ENCODE assay signal across 8 mouse cellular contexts in the genomic region with DNA sequence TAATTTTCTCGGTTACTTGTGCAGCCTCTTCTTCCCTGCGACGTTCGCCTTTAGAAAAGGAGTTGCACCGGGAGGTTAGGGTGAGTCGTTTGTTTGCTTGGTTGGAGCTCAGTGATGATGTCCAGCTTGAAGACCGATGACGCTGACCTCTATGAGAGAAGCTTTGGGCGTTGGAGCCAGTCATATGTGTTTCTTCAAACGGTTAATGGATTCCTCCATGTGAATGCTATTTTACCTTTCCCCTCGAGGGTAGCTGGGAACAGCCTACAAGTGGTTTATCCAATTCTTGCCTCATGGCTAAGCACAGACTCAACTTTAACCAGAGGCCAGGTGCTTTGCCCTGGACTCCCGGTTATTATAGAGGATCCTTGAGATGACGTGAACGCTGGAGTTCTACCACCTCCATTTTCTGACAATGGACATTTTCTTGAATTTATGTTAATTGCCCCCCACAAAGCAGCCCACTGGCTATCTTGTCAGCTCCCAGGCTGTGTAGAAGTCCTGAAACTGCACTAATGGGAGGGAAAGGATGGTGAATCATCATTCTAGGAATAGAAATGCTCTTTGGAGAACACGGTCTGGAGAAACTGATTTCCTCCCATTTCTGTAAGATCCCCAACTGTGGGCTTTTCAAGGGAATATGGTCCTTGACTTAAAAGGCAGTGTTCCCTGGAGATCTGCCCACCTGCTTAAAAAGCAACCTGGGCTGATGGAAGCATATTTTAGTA. TPM values are rescaled to one million over a fixed set of nuclear protein-coding genes. Genes with fewer than 3 reads are reported as not detected.
DNase-seq lines count a peak whose midpoint lies in the region; ATAC-seq and TF ChIP-seq lines count a peak whose summit lies in the region.

No protein-coding gene starts in this region.

- 6% methylated on average over 15 of the region's 15 CpGs for WGBS in embryonic facial prominence, embryonic 10.5 days
- WGBS in hindbrain, embryonic 12.5 days = 6% methylated on average over 15 of the region's 15 CpGs
- 4% methylated on average over 15 of the region's 15 CpGs for WGBS in limb, embryonic 15.5 days
- WGBS in olfactory bulb, adult 2 months = under 1% methylated on average over 15 of the region's 15 CpGs

- TF ChIP-seq CTCF in olfactory bulb, adult 2 months (IDR thresholded peaks at IDR 0.05; ENCODE audit: insufficient read depth, low read depth, low read length) = no peak

- no peak for TF ChIP-seq POLR2A in olfactory bulb, adult 2 months (IDR thresholded peaks at IDR 0.05; ENCODE audit: insufficient read depth, low read depth, low read length)

- DNase-seq in lung, adult 18-20 months = peak; percentile 18 to 49
- DNase-seq in lung, postnatal 14 days = no peak
- DNase-seq in embryonic facial prominence, embryonic 10.5 days (ENCODE audit: low spot score) = no peak
- no peak for DNase-seq in spleen, postnatal 10 days (ENCODE audit: low spot score in 2 of 2)
- DNase-seq in B cell, adult 2 months = no peak

- peak overlapping the region; percentile 79 for H3K4me3 ChIP-seq in embryonic facial prominence, embryonic 10.5 days
- H3K4me3 ChIP-seq in hindbrain, embryonic 12.5 days = peak overlapping the region; percentile 95
- peak overlapping the region; percentile 95 for H3K4me3 ChIP-seq in limb, embryonic 15.5 days
- H3K4me3 ChIP-seq in olfactory bulb, adult 2 months (ENCODE audit: insufficient read depth, low read depth, low read length) = peak overlapping the region; percentile 66

- peak overlapping the region; percentile 78 for H3K4me2 ChIP-seq in hindbrain, embryonic 12.5 days (replicated peaks)
- H3K4me2 ChIP-seq in limb, embryonic 15.5 days = peak overlapping the region; percentile 80

- H3K9me3 ChIP-seq in embryonic facial prominence, embryonic 10.5 days = no peaks in the 10 kb centered on the region
- no peaks in the 10 kb centered on the region for H3K9me3 ChIP-seq in hindbrain, embryonic 12.5 days (replicated peaks)
- no peaks in the 10 kb centered on the region for H3K9me3 ChIP-seq in limb, embryonic 15.5 days

- peaks cover 20% of the 10 kb centered on the region for H3K4me1 ChIP-seq in embryonic facial prominence, embryonic 10.5 days
- H3K4me1 ChIP-seq in hindbrain, embryonic 12.5 days = peaks cover 26% of the 10 kb centered on the region
- peaks cover 23% of the 10 kb centered on the region for H3K4me1 ChIP-seq in limb, embryonic 15.5 days
- H3K4me1 ChIP-seq in olfactory bulb, adult 2 months (ENCODE audit: control insufficient read depth, insufficient read depth, low read length) = no peaks in the 10 kb centered on the region

- peak overlapping the region; percentile 61 for H3K9ac ChIP-seq in hindbrain, embryonic 12.5 days
- H3K9ac ChIP-seq in limb, embryonic 15.5 days = peak overlapping the region; percentile 44; the same call in 1 of the 2 replicates

- H3K27ac ChIP-seq in embryonic facial prominence, embryonic 10.5 days (replicated peaks) = peak overlapping the region; percentile 93
- peak overlapping the region; percentile 97 for H3K27ac ChIP-seq in hindbrain, embryonic 12.5 days
- H3K27ac ChIP-seq in limb, embryonic 15.5 days = peak overlapping the region; percentile 84
- peak overlapping the region; percentile 94 for H3K27ac ChIP-seq in olfactory bulb, adult 2 months (ENCODE audit: insufficient read depth, low read depth, low read length)

- ATAC-seq in hindbrain, embryonic 12.5 days (ENCODE audit: low FRiP score) = peak; percentile 29
- no peak for ATAC-seq in limb, embryonic 15.5 days (ENCODE audit: insufficient number of reproducible peaks, low FRiP score, low TSS enrichment, low read depth)

- H3K36me3 ChIP-seq in embryonic facial prominence, embryonic 10.5 days (replicated peaks) = no peaks in the 10 kb centered on the region
- no peaks in the 10 kb centered on the region for H3K36me3 ChIP-seq in hindbrain, embryonic 12.5 days
- no peaks in the 10 kb centered on the region for H3K36me3 ChIP-seq in limb, embryonic 15.5 days

- H3K27me3 ChIP-seq in embryonic facial prominence, embryonic 10.5 days (replicated peaks; ENCODE audit: low read depth, poor library complexity, severe bottlenecking) = peaks cover 10% of the 10 kb centered on the region
- H3K27me3 ChIP-seq in hindbrain, embryonic 12.5 days = no peaks in the 10 kb centered on the region
- no peaks in the 10 kb centered on the region for H3K27me3 ChIP-seq in limb, embryonic 15.5 days

RNA-seq across cellular contexts. Expression of a gene that starts 0.8 kb away (rescaled TPM):
- 64.7 and 66.6 TPM in 2 replicates for polyA plus RNA-seq in embryonic facial prominence, embryonic 10.5 days (2016; fragmentation: Nextera tagmentation; extraction: Ambion mirVana)
- polyA plus RNA-seq in hindbrain, embryonic 12.5 days (2016; fragmentation: Nextera tagmentation; extraction: Ambion mirVana) = 120 and 122 TPM in 2 replicates
- 102 and 110 TPM in 2 replicates for polyA plus RNA-seq in limb, embryonic 15.5 days (2015; fragmentation: Nextera tagmentation; extraction: Ambion mirVana)
- polyA plus RNA-seq in olfactory bulb, adult 2 months (2012; ENCODE audit: insufficient read depth, insufficient read length, low replicate concordance, missing spikeins) = 195 and 347 TPM in 2 replicates

Comparison
In these comparisons a context has a peak if more than half of its experiments do, and no peak if none do; other contexts are left out.
1. DNase-seq: peak in lung, adult 18-20 months (2 of 2); none in lung, postnatal 14 days (single experiment), embryonic facial prominence, embryonic 10.5 days (single experiment), spleen, postnatal 10 days (0 of 2) and B cell, adult 2 months (0 of 2).
2. Peak in every context shown above with its lines, with median percentiles within 50 percentile points of each other: H3K27ac ChIP-seq and H3K4me3 ChIP-seq.